Mouse (Mus musculus) testis, postnatal 14 days (tissue): ENCODE data around the gene Pgc.
A peak's percentile ranks its signal among the peaks of the same experiment; 100 is the strongest.

Experiments used
- DNase-seq: peaks from one replicate; pipeline ENCODE4 v3.0.0; 2021; ENCODE audit warnings: low spot score

The Pgc gene

GRCm38 (mm10) chr17:47750101-47750500 is 23.5 kb downstream of the Pgc start:
- DNase-seq = no peak

GRCm38 (mm10) chr17:47751811-47752210 is 25.2 kb downstream of the Pgc start:
- no peak for DNase-seq

- no peak for DNase-seq
Measured at GRCm38 (mm10) chr17:47753130-47753775, 26.6 kb downstream of the Pgc start.

- DNase-seq = no peak
Measured at GRCm38 (mm10) chr17:47754246-47754645, 27.6 kb downstream of the Pgc start.

GRCm38 (mm10) chr17:47756366-47756765 is 29.7 kb downstream of the Pgc start:
- no peak for DNase-seq

- DNase-seq = no peak
Measured at GRCm38 (mm10) chr17:47757056-47757610, 30.5 kb downstream of the Pgc start.

- DNase-seq = no peak
Measured at GRCm38 (mm10) chr17:47759702-47760410, 33.2 kb downstream of the Pgc start.

GRCm38 (mm10) chr17:47762028-47762427 is 35.4 kb downstream of the Pgc start:
- DNase-seq = no peak

GRCm38 (mm10) chr17:47762518-47763340 is 36.1 kb downstream of the Pgc start:
- peak; percentile 87 for DNase-seq

- DNase-seq = no peak
Measured at GRCm38 (mm10) chr17:47765986-47766385, 39.3 kb downstream of the Pgc start.

GRCm38 (mm10) chr17:47766407-47767043 is 39.9 kb downstream of the Pgc start:
- DNase-seq = no peak

GRCm38 (mm10) chr17:47767081-47767455 is 40.4 kb downstream of the Pgc start:
- no peak for DNase-seq

- DNase-seq = no peak
Measured at GRCm38 (mm10) chr17:47767456-47768141, 41.0 kb downstream of the Pgc start.

- DNase-seq = no peak
Measured at GRCm38 (mm10) chr17:47768707-47769276, 42.1 kb downstream of the Pgc start.

- no peak for DNase-seq
Measured at GRCm38 (mm10) chr17:47769389-47770299, 43.0 kb downstream of the Pgc start.

GRCm38 (mm10) chr17:47773604-47774003 is 47.0 kb downstream of the Pgc start:
- no peak for DNase-seq

- no peak for DNase-seq
Measured at GRCm38 (mm10) chr17:47777141-47777540, 50.5 kb downstream of the Pgc start.

- DNase-seq = no peak
Measured at GRCm38 (mm10) chr17:47780470-47780869, 53.8 kb downstream of the Pgc start.

GRCm38 (mm10) chr17:47782486-47782885 is 55.8 kb downstream of the Pgc start:
- no peak for DNase-seq
